ENCODE assay signal across 19 mouse cellular contexts in the genomic region with DNA sequence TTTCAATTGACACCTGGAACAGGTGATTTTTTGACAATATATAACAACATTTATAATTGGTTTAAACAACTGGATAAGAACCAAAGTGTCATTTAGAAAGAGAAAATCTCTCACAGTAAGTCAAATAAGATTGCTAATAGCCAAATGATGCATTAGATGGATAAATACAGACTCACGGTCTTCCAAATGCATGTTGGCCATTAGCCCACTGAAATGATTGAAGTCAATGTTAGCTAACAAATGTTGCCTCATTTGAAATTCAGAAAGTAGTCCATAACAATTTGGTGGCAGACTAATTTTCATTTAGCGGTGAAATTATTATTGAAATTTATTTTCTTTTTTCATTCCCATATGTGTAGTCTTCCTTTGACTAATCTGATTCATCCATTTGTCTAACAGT.
A peak's percentile ranks its signal among the peaks of the same experiment; 100 is the strongest.
DNase-seq lines count a peak whose midpoint lies in the region; ATAC-seq and TF ChIP-seq lines count a peak whose summit lies in the region.
"Had no signal": no experiment of that assay in that cellular context is flagged by ENCODE, and none has a peak within 500 bp of the region (broad histone marks: within the 10 kb centered on the region; RNA-seq: fewer than 3 reads in every experiment).

No protein-coding gene starts in this region.

- no peak overlapping the region for H3K27ac ChIP-seq in forebrain, embryonic 14.5 days (ENCODE audit: low read depth, low read length)
- no peak overlapping the region for H3K27ac ChIP-seq in forebrain, embryonic 10.5 days

- H3K9ac ChIP-seq in forebrain, embryonic 14.5 days (ENCODE audit: low read length), result no peak overlapping the region

- peak; percentile 52 for DNase-seq in forebrain, embryonic 14.5 days (ENCODE audit: low spot score)
- DNase-seq in forebrain, embryonic 10.5 days (ENCODE audit: extremely low spot score, low spot score), result no peak
- peak; percentile 63 for DNase-seq in brain, embryonic 14.5 days (ENCODE audit: low read depth)
- DNase-seq in layer of hippocampus, postnatal 10 days (ENCODE audit: low spot score in 2 of 2), result no peak
- DNase-seq: adrenal gland, adult 2 months; adrenal gland, adult 8-10 months; adrenal gland, postnatal 10 days; adrenal gland, postnatal 14 days; adrenal gland, postnatal 25 days; adrenal gland, postnatal 36 days; B cell, adult 2 months; cerebellum, adult 11 months; cerebellum, adult 11-12 months; cerebellum, adult 18-20 months had no signal

- 71% methylated on average over 2 of the region's 2 CpGs for WGBS in forebrain, embryonic 14.5 days
- WGBS in forebrain, embryonic 10.5 days, result 92% methylated on average over 2 of the region's 2 CpGs

- no peak for TF ChIP-seq CTCF in brain, embryonic 14.5 days (IDR thresholded peaks at IDR 0.05; ENCODE audit: borderline replicate concordance, extremely low read depth, insufficient read depth, insufficient read length)

- no peaks in the 10 kb centered on the region for H3K9me3 ChIP-seq in forebrain, embryonic 14.5 days (replicated peaks; ENCODE audit: control insufficient read depth, low read length)
- H3K9me3 ChIP-seq in forebrain, embryonic 10.5 days, result no peaks in the 10 kb centered on the region

- no peak for TF ChIP-seq POLR2A in brain, embryonic 14.5 days (IDR thresholded peaks at IDR 0.05; ENCODE audit: borderline replicate concordance, extremely low read depth, insufficient read depth, insufficient read length, poor library complexity, severe bottlenecking)

- H3K36me3 ChIP-seq in forebrain, embryonic 14.5 days (ENCODE audit: control insufficient read depth, insufficient read depth, low read length), result no peaks in the 10 kb centered on the region
- H3K36me3 ChIP-seq in forebrain, embryonic 10.5 days (replicated peaks), result no peaks in the 10 kb centered on the region
- H3K36me3 ChIP-seq: G1E had no signal

- no peak overlapping the region for H3K4me3 ChIP-seq in forebrain, embryonic 14.5 days (ENCODE audit: low read depth, low read length)
- H3K4me3 ChIP-seq in forebrain, embryonic 10.5 days, result no peak overlapping the region

- no peaks in the 10 kb centered on the region for H3K4me1 ChIP-seq in forebrain, embryonic 14.5 days (ENCODE audit: control insufficient read depth, insufficient read depth, low read length)
- H3K4me1 ChIP-seq in forebrain, embryonic 10.5 days, result no peaks in the 10 kb centered on the region

- no peak for ATAC-seq in forebrain, embryonic 14.5 days
- ATAC-seq: activated CD4-positive, CD25-positive, alpha-beta regulatory T cell, adult 4 months; CD4-positive, CD25-positive, alpha-beta regulatory T cell, adult 4 months; Patski had no signal

- no peaks in the 10 kb centered on the region for H3K27me3 ChIP-seq in forebrain, embryonic 14.5 days (replicated peaks; ENCODE audit: control insufficient read depth, insufficient read depth, low read length)
- no peaks in the 10 kb centered on the region for H3K27me3 ChIP-seq in forebrain, embryonic 10.5 days (ENCODE audit: poor library complexity, severe bottlenecking)
- H3K27me3 ChIP-seq: CH12.LX, Patski had no signal

- H3K4me2 ChIP-seq in forebrain, embryonic 14.5 days (ENCODE audit: low read length), result no peak overlapping the region

Comparison
In these comparisons a context has a peak if more than half of its experiments do, and no peak if none do; other contexts are left out.
1. DNase-seq: peak in forebrain, embryonic 14.5 days (single experiment) and brain, embryonic 14.5 days (single experiment); none in forebrain, embryonic 10.5 days (single experiment) and layer of hippocampus, postnatal 10 days (0 of 2).